Mouse (Mus musculus): Measurements from ENCODE around the gene Hoxa3. TPM values are rescaled to one million over a fixed set of nuclear protein-coding genes. Genes with fewer than 3 reads are reported as not detected.

The Hoxa3 gene
- polyA plus RNA-seq, 1 experiment from 2014 or later: 0.11 TPM

GRCm38 (mm10) chr6:52159164-52159761 is 53.9 kb downstream of the Hoxa3 start:
- H3K36me3 ChIP-seq (ENCODE audit: control insufficient read depth, insufficient read depth, low read length): no peaks in the 10 kb centered on the region
- H3K9me3 ChIP-seq (ENCODE audit: control insufficient read depth, low read length): no peaks in the 10 kb centered on the region
- H3K27ac ChIP-seq (ENCODE audit: low read depth, low read length): no peak overlapping the region
- DNase-seq (ENCODE audit: low spot score, missing footprints): peak; percentile 90
- ATAC-seq (ENCODE audit: low FRiP score): 0 out of 2 replicates have a peak, but pooled peaks have one; percentile 30
- WGBS: 1% methylated on average over 12 of the region's 12 CpGs
- peak overlapping the region; percentile 73 for H3K4me2 ChIP-seq
- peak overlapping the region; percentile 38; the same call in 1 of the 2 replicates for H3K4me3 ChIP-seq (ENCODE audit: low read depth, low read length)
- peaks cover 97% of the 10 kb centered on the region for H3K27me3 ChIP-seq (ENCODE audit: control insufficient read depth, insufficient read depth, low read length)
- peaks cover 8% of the 10 kb centered on the region; the same call in 1 of the 2 replicates for H3K4me1 ChIP-seq (ENCODE audit: control insufficient read depth, insufficient read depth, low read length)
- H3K9ac ChIP-seq (ENCODE audit: low read length): no peak overlapping the region

GRCm38 (mm10) chr6:52158276-52159051 is 54.7 kb downstream of the Hoxa3 start, which contains the start of gene Hoxa1:
Hoxa1 (minus strand) TSS chr6:52158317.
- Histone ChIP-seq H3K27me3 (ENCODE audit: control insufficient read depth, insufficient read depth, low read length) (peaks cover 97% of the 10 kb centered on the region), H3K27ac (ENCODE audit: low read depth, low read length) (no peak within 1 kb of the TSS)
- DNase-seq (ENCODE audit: low spot score, missing footprints): peak; percentile 95

GRCm38 (mm10) chr6:52157466-52158275 is 55.5 kb downstream of the Hoxa3 start:
- 1% methylated on average over 32 of the region's 32 CpGs for WGBS

More at GRCm38 (mm10) chr6:52158276-52159051, 54.7 kb downstream of the Hoxa3 start, which contains the start of gene Hoxa1:
- H3K4me3 ChIP-seq (ENCODE audit: low read depth, low read length): peak within 1 kb of the TSS; percentile 38
- no peaks in the 10 kb centered on the region for H3K36me3 ChIP-seq (ENCODE audit: control insufficient read depth, insufficient read depth, low read length)
- H3K4me1 ChIP-seq (ENCODE audit: control insufficient read depth, insufficient read depth, low read length): peaks cover 8% of the 10 kb centered on the region; the same call in 1 of the 2 replicates
- H3K4me2 ChIP-seq: peak within 1 kb of the TSS; percentile 73
- no peak within 1 kb of the TSS for H3K9ac ChIP-seq (ENCODE audit: low read length)
- under 1% methylated on average over 55 of the region's 55 CpGs for WGBS
- no peaks in the 10 kb centered on the region for H3K9me3 ChIP-seq (ENCODE audit: control insufficient read depth, low read length)
- peak; percentile 71 for ATAC-seq (ENCODE audit: low FRiP score)

GRCm38 (mm10) chr6:52156551-52157200 is 56.5 kb downstream of the Hoxa3 start:
- no peak for ATAC-seq (ENCODE audit: low FRiP score)
- WGBS: under 1% methylated on average over 20 of the region's 20 CpGs
- H3K9me3 ChIP-seq (ENCODE audit: control insufficient read depth, low read length): no peaks in the 10 kb centered on the region
- H3K4me2 ChIP-seq: no peak overlapping the region
- H3K27me3 ChIP-seq (ENCODE audit: control insufficient read depth, insufficient read depth, low read length): peaks cover 99% of the 10 kb centered on the region
- no peaks in the 10 kb centered on the region for H3K36me3 ChIP-seq (ENCODE audit: control insufficient read depth, insufficient read depth, low read length)
- DNase-seq (ENCODE audit: low spot score, missing footprints): peak; percentile 90
- peaks cover 8% of the 10 kb centered on the region; the same call in 1 of the 2 replicates for H3K4me1 ChIP-seq (ENCODE audit: control insufficient read depth, insufficient read depth, low read length)
- H3K27ac ChIP-seq (ENCODE audit: low read depth, low read length): no peak overlapping the region
- no peak overlapping the region for H3K4me3 ChIP-seq (ENCODE audit: low read depth, low read length)
- H3K9ac ChIP-seq (ENCODE audit: low read length): no peak overlapping the region

More at GRCm38 (mm10) chr6:52157466-52158275, 55.5 kb downstream of the Hoxa3 start:
- no peak overlapping the region for H3K27ac ChIP-seq (ENCODE audit: low read depth, low read length)
- H3K4me3 ChIP-seq (ENCODE audit: low read depth, low read length): peak overlapping the region; percentile 38
- peaks cover 8% of the 10 kb centered on the region; the same call in 1 of the 2 replicates for H3K4me1 ChIP-seq (ENCODE audit: control insufficient read depth, insufficient read depth, low read length)
- ATAC-seq (ENCODE audit: low FRiP score) (peak; percentile 68), DNase-seq (ENCODE audit: low spot score, missing footprints) (peak; percentile 90)
- no peaks in the 10 kb centered on the region for H3K9me3 ChIP-seq (ENCODE audit: control insufficient read depth, low read length)
- peak overlapping the region; percentile 73 for H3K4me2 ChIP-seq
- H3K27me3 ChIP-seq (ENCODE audit: control insufficient read depth, insufficient read depth, low read length): peaks cover 97% of the 10 kb centered on the region
- H3K9ac ChIP-seq (ENCODE audit: low read length): no peak overlapping the region
- H3K36me3 ChIP-seq (ENCODE audit: control insufficient read depth, insufficient read depth, low read length): no peaks in the 10 kb centered on the region

GRCm38 (mm10) chr6:52155471-52155870 is 57.7 kb downstream of the Hoxa3 start:
- no peaks in the 10 kb centered on the region for H3K36me3 ChIP-seq (ENCODE audit: control insufficient read depth, insufficient read depth, low read length)
- H3K4me1 ChIP-seq (ENCODE audit: control insufficient read depth, insufficient read depth, low read length): peaks cover 8% of the 10 kb centered on the region; the same call in 1 of the 2 replicates
- DNase-seq (ENCODE audit: low spot score, missing footprints) (peak; percentile 92), ATAC-seq (ENCODE audit: low FRiP score) (no peak)
- no peak overlapping the region for H3K4me3 ChIP-seq (ENCODE audit: low read depth, low read length)
- H3K27ac ChIP-seq (ENCODE audit: low read depth, low read length): no peak overlapping the region
- no peak overlapping the region for H3K9ac ChIP-seq (ENCODE audit: low read length)
- H3K4me2 ChIP-seq: no peak overlapping the region
- 40% methylated on average over 3 of the region's 3 CpGs for WGBS
- peaks cover 99% of the 10 kb centered on the region for H3K27me3 ChIP-seq (ENCODE audit: control insufficient read depth, insufficient read depth, low read length)
- H3K9me3 ChIP-seq (ENCODE audit: control insufficient read depth, low read length): no peaks in the 10 kb centered on the region

- Histone ChIP-seq H3K27me3 (ENCODE audit: control insufficient read depth, insufficient read depth, low read length) (peaks cover 98% of the 10 kb centered on the region), H3K9me3 (ENCODE audit: control insufficient read depth, low read length) (no peaks in the 10 kb centered on the region; the same call in 1 of the 2 replicates), H3K4me3 (ENCODE audit: low read depth, low read length) (no peak overlapping the region), H3K36me3 (ENCODE audit: control insufficient read depth, insufficient read depth, low read length) (no peaks in the 10 kb centered on the region), H3K27ac (ENCODE audit: low read depth, low read length) (no peak overlapping the region), H3K9ac (ENCODE audit: low read length) (no peak overlapping the region), H3K4me2 (no peak overlapping the region), H3K4me1 (ENCODE audit: control insufficient read depth, insufficient read depth, low read length) (peaks cover 8% of the 10 kb centered on the region; the same call in 1 of the 2 replicates)
- DNase-seq (ENCODE audit: low spot score, missing footprints) (peak; percentile 90), ATAC-seq (ENCODE audit: low FRiP score) (no peak)
- WGBS: 1% methylated on average over 5 of the region's 5 CpGs
These were observed 59.1 kb downstream of the Hoxa3 start for GRCm38 (mm10) chr6:52154044-52154443.

- Histone ChIP-seq H3K9ac (ENCODE audit: low read length) (no peak overlapping the region), H3K9me3 (ENCODE audit: control insufficient read depth, low read length) (no peaks in the 10 kb centered on the region; the same call in 1 of the 2 replicates), H3K4me1 (ENCODE audit: control insufficient read depth, insufficient read depth, low read length) (peaks cover under 1% of the 10 kb centered on the region; the same call in 1 of the 2 replicates), H3K4me2 (no peak overlapping the region), H3K27ac (ENCODE audit: low read depth, low read length) (no peak overlapping the region), H3K27me3 (ENCODE audit: control insufficient read depth, insufficient read depth, low read length) (peaks cover 96% of the 10 kb centered on the region), H3K36me3 (ENCODE audit: control insufficient read depth, insufficient read depth, low read length) (no peaks in the 10 kb centered on the region), H3K4me3 (ENCODE audit: low read depth, low read length) (no peak overlapping the region)
- WGBS: 0% methylated on average over 6 of the region's 6 CpGs
- DNase-seq (ENCODE audit: low spot score, missing footprints) (peak; percentile 91), ATAC-seq (ENCODE audit: low FRiP score) (no peak)
These were observed 59.9 kb downstream of the Hoxa3 start for GRCm38 (mm10) chr6:52153270-52153669.

Measured in midbrain, embryonic 11.5 days (tissue).